Mouse (Mus musculus) G1E-ER4 (cell line): ENCODE measurements at regions not wholly inside any gene's neighbourhood (a gene's known extent, or its start where the extent isn't known, plus 50 kb on each side); places are given as distances from the start of the nearest gene placed in this dataset.

Source experiments
- GATA1 ChIP-seq: IDR thresholded peaks from one replicate; pipeline ENCODE4 v1.8.0; 2012; ENCODE audit warnings: low read length, inconsistent platforms

DNA sequence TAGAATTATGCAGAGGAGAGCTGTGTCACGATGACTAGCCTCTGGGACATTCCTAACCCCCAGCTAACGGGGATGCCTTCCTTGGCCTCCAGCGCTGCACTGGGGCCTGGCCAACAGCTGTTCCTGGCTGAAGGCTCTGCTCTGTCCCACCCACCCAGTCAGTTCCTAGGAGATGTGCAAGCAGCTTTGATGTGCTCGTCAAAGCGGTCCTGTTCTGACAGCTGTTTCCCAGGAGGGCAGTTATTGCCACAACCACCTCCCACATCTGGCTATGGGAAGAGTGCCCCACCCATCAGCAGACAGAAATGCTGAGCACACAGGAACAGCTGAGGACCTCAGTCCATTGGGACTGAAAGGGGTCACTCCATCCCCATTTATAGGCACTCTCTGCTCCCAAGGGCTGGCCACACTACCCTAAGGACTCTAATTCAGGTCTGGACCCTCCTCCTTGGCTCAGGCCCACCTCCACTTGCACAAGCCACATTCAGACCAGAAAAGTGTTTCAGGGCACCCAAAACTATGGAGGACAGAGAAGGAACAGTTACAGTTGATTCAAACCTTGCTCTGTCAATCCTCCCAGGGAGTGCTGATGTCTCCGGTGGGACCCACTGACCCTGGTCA is 75.2 kb downstream of the Zfp36l2 start:
- TF ChIP-seq GATA1 = no peak

DNA sequence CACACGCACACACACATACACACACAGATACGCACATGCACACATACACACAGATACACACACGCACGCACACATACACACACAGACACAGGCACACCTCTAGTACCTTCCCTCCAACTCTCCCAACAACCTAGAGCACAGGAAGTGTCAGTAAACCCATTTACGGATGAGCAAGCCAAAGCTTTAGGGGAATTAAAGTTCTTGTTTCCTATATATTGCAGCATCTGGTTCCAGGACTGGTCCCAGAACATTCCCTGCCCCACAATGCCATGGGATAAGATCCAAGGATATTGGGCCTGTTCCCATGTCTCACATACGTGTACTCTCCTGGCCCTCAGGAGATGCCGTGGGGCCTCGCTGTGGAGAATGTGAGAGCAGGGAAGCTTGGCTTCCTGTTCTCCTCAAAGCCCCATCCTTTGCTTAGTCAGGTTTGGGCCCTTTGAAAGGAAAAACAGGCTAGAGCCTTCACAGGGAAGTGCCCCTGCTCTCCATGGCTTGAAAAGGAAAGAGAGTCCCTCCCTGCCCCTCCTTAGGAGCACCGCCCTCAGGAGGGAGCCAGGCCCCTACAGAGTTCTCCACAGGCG is 75.9 kb downstream of the Zfp36l2 start:
- TF ChIP-seq GATA1 = no peak

DNA sequence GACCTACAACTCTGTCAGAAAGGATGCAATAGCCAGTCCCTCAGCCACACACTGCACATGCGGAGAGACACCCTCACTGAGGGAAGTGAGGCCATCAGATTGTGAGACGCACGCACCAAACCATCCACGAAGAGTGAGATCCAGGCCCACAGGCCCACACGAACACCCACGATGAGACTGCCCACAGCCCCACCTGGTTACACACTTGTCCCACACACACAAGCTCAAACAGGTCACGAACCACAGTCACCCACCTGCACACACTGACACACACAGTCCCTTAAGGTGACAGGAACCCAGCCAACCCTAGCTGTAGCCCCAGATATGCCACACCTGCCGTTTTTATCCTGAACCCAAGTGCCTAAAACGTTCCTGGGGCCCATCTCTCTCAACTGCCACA is 76.8 kb downstream of the Zfp36l2 start:
- no peak for TF ChIP-seq GATA1

DNA sequence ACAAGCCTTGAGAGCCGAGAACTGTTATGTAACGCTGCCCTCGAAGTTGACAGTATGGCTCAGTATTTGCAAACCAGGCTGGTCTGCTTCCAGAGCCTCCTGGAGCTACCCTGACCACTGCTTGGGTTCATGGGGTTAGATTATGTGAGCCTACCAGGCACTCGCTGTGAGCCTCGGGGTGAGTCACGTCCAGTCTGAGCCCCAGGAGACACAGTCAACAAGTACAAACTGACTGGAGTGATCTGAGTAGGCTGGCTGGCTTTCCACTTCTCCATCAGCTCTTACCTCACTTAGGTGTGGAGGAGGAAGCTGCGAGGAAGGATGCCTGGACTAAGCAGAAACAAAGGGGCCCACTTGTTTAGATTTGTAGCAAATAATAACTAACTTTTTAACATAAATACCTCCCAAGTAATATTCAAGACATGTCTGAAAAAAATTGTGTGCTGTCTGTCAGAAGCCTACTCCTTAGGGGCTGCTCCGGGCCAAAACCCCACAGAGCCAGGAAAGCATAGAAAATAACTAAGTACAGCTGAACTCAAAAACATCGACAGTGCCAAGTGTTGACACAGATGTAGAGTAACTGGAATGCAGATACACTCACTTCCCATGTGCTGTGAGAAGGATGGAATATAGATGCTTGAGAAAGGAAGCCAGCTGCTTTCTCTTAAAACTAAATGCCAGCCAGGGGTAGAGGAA is 77.6 kb downstream of the Zfp36l2 start:
- TF ChIP-seq GATA1 = no peak

DNA sequence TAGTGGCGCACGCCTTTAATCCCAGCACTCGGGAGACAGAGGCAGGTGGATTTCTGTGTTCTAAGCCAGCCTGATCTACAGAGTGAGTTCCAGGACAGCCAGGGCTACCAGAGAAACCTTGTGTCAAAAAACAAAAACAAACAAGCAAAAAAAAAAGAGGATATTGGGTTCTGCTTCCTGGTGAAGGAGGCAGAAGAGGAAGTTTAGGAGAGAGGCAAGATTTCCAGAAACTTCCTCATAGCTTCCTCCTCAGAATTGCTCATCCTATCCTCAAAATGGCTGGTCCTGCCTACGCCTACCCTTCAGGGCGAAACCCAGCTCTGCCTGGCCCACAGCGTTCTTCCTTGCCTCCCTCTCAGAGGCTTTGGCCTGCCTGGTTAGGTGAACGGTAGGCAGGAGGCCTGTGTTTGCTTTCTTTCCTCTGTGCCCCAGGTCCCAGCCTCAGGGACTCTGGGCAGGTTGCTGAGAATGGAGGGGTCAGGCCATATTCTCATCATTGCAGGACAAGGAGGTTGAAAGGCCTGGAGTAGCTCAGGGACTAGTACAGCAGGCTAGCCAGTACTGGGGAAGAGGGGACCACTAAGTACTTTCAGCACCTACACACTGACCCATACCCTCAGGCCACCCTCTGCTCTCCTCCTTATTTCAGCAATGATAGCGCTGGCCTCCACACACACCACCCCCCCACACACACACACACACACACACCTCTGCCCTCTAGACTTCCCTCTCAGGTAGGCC is 79.6 kb downstream of the Zfp36l2 start:
- TF ChIP-seq GATA1 = no peak

DNA sequence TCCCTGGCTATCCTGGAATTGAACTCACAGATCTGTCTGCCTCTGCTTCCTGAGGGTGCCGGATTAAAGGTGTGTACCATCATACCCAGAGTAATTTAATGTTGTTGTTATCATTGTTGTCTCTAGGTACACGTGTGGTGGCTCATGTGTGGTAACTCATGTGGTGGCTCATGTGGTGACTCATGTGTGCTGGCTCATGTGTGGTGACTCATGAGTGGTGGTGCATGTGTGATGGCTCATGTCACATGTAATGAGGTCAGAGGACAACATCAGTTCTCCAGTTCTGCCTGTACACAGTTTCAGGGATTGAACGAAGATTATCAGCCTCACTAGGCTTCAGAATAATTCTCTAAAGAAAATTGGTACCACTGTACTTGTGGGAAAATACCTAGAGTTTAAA is 80.2 kb downstream of the Zfp36l2 start:
- TF ChIP-seq GATA1 = no peak

DNA sequence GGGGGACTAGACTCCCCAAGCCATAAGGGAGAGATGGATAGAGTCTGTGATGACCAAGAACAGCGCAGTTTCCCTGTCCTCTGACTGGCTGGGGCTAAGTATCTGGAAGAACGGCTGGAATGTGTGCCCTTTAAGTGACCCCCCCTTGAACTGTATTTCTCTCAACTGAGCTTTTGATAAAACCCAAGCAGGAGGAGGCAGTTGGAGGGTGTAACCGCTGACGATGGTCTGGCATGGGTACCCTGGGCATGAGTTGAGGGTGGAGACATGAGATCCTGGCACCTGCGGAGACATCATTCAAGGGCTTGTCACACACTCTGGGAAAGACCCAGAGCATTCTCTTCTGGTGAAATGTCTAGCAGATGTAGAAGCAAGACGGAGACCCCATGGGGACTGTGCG is 83.5 kb downstream of the Zfp36l2 start:
- no peak for TF ChIP-seq GATA1

DNA sequence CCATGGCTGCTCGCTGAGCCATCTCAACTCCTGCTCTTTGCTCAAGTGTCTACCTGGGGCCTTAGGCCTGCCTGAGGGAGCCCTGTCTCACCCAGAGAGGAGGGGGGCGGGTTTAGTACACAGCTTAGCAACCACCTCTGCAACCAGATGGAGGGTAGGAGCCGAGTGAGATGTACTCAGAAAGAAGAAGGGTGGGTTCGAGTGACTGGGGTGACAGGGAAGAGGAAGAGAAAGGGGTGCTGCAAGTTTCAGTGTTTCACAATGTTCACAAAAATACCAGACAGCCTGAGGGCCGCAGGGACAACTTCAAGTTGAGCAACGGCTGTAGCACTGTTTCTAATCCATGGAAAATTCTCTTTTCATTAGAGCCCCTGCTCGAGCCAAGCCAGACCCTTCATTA is 84.4 kb downstream of the Zfp36l2 start:
- TF ChIP-seq GATA1 = no peak

DNA sequence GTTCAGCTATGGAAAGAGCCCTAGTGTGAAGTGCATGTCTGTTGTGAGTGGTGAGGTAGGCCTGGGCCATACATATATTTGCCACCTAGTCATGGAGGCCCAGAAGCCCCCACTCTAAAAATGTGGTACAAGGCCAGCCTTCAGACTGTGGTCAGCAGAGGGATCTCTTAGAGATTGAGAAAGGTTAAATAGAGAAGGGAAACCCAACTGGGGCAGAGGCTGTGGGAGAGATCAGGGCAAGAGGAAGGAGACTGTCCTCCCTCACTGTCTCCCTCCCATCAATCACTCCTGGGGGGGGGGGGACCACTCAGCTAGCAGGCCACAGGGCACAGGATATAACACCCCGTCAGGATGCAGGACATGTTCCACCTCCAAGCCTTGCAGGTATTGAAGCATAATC is 86.1 kb downstream of the Zfp36l2 start:
- no peak for TF ChIP-seq GATA1

DNA sequence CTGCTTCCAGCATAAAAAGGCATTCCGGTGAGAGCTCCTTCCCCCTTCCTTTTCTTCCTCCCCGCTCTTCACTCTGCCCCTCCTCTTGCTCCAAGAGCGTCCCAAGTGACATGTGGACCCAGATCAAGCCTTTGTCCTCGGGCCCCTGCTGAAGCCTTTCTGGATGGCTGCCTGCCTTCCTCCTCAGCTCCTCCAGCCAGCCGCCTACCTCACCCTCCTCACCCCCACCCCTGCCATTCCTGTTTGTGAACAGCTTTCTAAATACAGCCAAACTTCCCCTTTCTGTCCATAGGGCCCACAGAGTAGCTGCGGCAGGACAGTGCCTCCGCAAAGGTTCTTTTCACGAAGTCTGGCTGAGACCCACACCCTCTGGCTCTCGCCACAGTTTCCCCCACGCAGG is 87.2 kb downstream of the Zfp36l2 start:
- no peak for TF ChIP-seq GATA1

DNA sequence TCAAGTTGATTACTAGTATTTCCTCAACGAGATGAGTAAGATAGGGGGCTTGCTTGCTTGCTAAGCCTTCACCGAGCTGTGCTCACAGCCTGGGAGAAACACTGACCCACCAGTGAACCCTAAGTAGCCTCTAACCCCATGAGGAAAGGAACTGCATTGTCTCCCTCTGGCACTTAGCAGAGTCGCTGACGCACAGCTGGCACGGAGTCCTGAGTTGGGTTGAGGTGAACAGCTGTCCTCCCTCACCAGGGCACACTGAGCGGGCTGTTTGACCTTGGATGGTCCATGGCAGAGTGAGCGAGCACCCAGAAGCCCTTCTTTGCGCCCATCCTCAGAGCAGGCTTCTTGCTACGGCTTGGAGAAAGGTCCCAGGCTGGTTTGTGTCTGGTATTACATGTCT is 88.0 kb downstream of the Zfp36l2 start:
- TF ChIP-seq GATA1 = no peak

DNA sequence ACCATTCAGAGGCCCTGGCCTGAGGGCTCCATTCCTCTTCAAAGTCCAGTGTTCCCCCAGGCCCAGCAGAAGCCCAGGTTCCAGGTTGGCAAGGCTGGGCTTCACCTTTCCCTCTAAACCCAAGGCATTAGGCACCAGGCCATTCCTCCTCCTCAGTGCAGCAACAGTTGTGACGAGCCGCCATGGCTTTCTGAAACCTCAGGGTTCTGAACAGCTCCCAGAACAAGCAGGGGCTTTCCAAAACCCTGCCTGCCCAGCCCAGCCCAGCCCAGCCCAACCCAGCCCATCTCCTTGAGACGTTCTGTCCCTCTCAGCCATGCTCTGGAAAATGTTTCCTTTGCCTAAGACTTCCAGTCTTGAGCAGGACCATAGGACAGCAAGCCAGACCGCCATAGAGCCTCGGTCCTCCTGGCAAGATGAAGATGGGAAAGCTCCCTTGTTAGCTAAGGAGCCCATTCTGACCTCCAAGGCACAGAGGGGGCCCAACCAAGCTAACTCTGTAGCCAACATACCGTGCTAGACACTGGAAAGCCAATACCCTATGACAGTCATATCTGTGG is 89.8 kb downstream of the Zfp36l2 start:
- no peak for TF ChIP-seq GATA1

DNA sequence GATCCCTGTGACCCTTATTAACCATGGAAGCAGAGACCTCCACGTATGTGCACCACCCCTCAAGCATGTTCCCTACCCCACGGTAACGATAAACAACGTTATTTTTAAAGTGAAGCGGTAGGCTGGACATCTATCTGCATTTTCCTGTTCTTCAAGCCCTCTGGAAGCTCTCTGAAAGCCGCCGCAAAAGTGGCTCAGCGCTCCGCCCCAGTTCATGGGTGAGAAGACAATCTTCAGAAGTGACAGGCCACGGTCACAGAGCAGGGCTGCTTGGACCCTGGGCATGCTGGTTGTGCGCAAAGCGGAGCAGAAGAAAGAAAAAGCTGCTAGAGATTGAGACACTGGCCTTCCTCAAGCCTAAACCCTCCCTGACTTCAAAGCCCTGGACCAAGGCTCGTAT is 90.5 kb downstream of the Zfp36l2 start:
- TF ChIP-seq GATA1 = no peak

DNA sequence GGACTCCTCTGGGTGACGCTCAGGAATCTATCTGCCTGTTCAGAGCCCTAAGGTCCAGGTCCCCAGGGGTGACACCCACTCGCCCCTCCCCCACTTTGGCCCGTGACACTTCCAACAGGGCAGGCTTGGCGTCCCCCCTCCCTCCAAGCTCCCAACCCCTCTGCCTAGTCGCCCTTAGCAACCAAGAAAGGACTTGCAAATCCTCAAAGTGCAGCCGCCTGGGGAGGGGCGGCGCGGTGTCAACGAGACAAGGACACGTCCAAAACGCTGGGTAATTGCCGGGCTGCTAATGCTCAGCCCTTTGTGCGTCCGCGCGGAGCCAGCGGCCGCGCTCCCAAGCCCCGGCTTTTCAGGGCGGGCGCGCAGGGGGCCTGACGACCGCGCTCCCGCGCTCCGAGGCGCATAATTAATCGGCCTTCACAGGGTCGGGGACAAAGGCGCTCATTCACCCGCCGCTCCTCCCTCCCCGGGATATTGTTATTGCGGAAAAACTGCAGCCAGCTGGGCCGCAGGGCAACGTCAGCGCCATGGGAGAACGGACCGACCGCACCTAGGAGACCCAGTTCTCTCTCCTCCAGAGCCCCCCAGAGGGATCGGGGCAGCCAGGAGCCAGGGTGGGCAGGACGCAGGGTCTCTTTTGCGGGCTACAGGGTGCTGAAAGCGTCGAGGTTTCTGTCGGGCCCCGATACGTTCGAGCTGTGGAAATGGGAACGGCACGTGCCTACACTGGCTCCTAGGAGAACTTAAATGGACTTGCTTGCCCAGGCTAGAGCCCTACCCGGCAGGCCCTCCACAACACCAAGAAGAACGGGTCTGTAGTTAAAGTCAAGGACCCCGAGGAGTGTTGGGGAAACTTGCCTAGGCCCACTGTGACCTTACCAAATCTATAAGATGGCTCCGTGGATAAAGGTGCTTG is 91.1 kb downstream of the Zfp36l2 start:
- TF ChIP-seq GATA1 = no peak

DNA sequence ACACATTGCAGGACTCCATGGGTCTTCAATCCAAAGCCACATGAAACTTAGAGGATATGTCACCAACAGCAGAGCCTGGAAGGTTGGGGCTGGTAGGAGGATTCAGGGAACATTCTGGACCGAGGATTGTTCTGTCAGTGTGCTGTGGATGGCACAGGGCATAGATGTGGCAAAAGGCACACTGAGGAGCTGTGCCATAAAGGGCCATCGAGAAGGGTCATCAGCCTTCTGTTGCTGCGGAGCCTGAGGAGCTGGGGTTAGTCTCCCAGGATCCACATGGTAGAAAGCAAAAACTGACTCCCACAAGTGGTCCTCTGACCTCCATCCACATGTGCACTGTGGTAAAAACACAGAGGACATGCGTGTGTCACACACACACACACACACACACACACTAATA is 91.9 kb downstream of the Zfp36l2 start:
- TF ChIP-seq GATA1 = no peak
